Mouse (Mus musculus) limb, embryonic 13.5 days (tissue): ENCODE results near the gene Ctla4. TPM values are rescaled to one million over a fixed set of nuclear protein-coding genes. Genes with fewer than 3 reads are reported as not detected.
A peak's percentile ranks its signal among the peaks of the same experiment; 100 is the strongest.

Source experiments
- ATAC-seq: fragments of 200-750 bp; cut with Nextera tagmentation; 2 replicates; pipeline ENCODE4 v1.8.0; 2017; ENCODE audit warnings: low read depth, moderate number of reproducible peaks, moderate TSS enrichment; ENCODE audit not compliant: low FRiP score
- H3K27ac ChIP-seq: fragments of 300-500 bp; sonication (generic); 2 replicates; pipeline ENCODE4 v1.5.1; 2015; ENCODE audit warnings: inconsistent platforms, mild to moderate bottlenecking, moderate library complexity
- H3K27me3 ChIP-seq: fragments of 300-500 bp; sonication (generic); 2 replicates; pipeline ENCODE4 v1.6.1; 2015; ENCODE audit warnings: mild to moderate bottlenecking, inconsistent platforms
- H3K36me3 ChIP-seq: fragments of 300-500 bp; sonication (generic); 2 replicates; pipeline ENCODE4 v1.6.1; 2015; ENCODE audit warnings: inconsistent platforms, mild to moderate bottlenecking, moderate library complexity
- H3K4me1 ChIP-seq: fragments of 300-500 bp; sonication (generic); 2 replicates; pipeline ENCODE4 v1.6.1; 2015; ENCODE audit warnings: inconsistent platforms
- H3K4me2 ChIP-seq: fragments of 300-500 bp; sonication (generic); replicated peaks from 2 replicates; pipeline ENCODE4 v1.6.1; 2015; ENCODE audit warnings: inconsistent platforms, mild to moderate bottlenecking, moderate library complexity
- H3K4me3 ChIP-seq: fragments of 300-500 bp; sonication (generic); 2 replicates; pipeline ENCODE4 v1.5.1; 2015; ENCODE audit warnings: moderate library complexity, mild to moderate bottlenecking, inconsistent platforms
- H3K9ac ChIP-seq: fragments of 300-500 bp; sonication (generic); 2 replicates; pipeline ENCODE4 v1.6.1; 2015; ENCODE audit warnings: mild to moderate bottlenecking, inconsistent platforms
- H3K9me3 ChIP-seq: fragments of 300-500 bp; sonication (generic); 2 replicates; pipeline ENCODE4 v1.6.1; 2016; ENCODE audit warnings: inconsistent platforms
- WGBS: fragments of 180-500 bp; shearing (Covaris S2); methylation state at CpG from one replicate; pipeline ENCODE4 v1.1.7; 2015; 5-methylcytosine and 5-hydroxymethylcytosine counted together
- polyA plus RNA-seq: library from polyadenylated mRNA; unstranded; fragments of >200 nt; fragmentation: Nextera tagmentation; extraction: Ambion mirVana; gene quantifications from 2 replicates; pipeline ENCODE4 v1.2.1, GENCODE M21; 2015

The Ctla4 gene
- polyA plus RNA-seq, 1 experiment from 2014 or later = 0.09 TPM

DNA sequence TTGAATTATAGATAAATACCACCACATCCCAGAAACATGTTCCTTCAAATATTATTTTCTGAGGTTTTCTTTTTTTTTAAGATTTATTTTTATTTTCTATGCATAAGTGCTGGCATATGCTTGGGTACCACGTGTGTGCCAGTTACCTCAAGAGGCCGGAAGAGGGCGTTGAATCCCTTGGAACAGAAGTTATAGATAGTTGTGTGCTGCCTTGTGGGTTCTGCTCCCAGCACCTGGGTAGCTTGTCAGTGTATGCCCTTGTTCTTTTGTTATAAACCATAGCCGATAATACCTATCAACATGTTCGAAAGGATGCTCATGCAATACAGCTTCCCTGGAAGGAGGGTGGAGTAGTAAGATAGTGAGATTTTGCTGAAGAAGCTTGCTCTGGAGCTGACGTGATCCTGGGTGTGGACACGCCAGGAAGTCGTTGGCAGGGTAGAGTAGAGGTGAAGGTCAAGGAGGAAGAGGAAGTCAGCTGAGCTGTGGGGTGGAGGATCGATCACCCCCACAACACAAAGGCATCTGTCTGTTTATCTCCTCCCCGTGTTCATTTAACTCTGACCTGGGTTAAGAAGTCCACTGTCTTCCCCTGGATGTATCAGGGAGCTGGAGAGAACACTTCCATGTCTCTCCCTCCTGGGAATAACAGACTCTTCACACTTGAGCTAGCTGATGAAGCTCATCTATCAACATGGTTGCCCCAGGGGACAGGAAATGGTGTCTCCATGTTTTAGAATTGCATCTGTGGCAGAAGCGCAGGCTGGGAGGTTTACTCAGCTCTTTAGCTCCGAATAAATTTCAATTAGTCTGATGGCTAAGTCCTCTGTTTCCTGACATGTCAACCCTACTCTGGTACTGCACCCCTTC lies 29.2 kb upstream of the Ctla4 start:
- Histone ChIP-seq H3K4me1 (peaks cover 10% of the 10 kb centered on the region), H3K4me2 (no peak overlapping the region), H3K36me3 (no peaks in the 10 kb centered on the region), H3K4me3 (no peak overlapping the region), H3K9ac (no peak overlapping the region), H3K27me3 (no peaks in the 10 kb centered on the region), H3K9me3 (no peaks in the 10 kb centered on the region), H3K27ac (no peak overlapping the region)
- WGBS = 84% methylated on average over 12 of the region's 12 CpGs
- no peak for ATAC-seq

- Histone ChIP-seq H3K4me1 (peaks cover 22% of the 10 kb centered on the region), H3K9me3 (no peaks in the 10 kb centered on the region)
- no peak for ATAC-seq
Measured at GRCm38 (mm10) chr1:60859159-60859558, 27.6 kb upstream of the Ctla4 start.

GRCm38 (mm10) chr1:60859842-60860241 lies 27.0 kb upstream of the Ctla4 start:
- no peak overlapping the region for H3K9ac ChIP-seq
- WGBS = 82% methylated on average over 3 of the region's 3 CpGs
- no peak for ATAC-seq
- no peak overlapping the region for H3K27ac ChIP-seq
- H3K9me3 ChIP-seq = no peaks in the 10 kb centered on the region
- no peaks in the 10 kb centered on the region for H3K36me3 ChIP-seq
- peaks cover 22% of the 10 kb centered on the region for H3K4me1 ChIP-seq
- no peak overlapping the region for H3K4me3 ChIP-seq
- no peak overlapping the region for H3K4me2 ChIP-seq
- H3K27me3 ChIP-seq = no peaks in the 10 kb centered on the region

More at GRCm38 (mm10) chr1:60859159-60859558, 27.6 kb upstream of the Ctla4 start:
- no peak overlapping the region for H3K9ac ChIP-seq
- WGBS = 67% methylated on average over 3 of the region's 3 CpGs
- no peak overlapping the region for H3K4me2 ChIP-seq
- H3K27ac ChIP-seq = no peak overlapping the region
- H3K36me3 ChIP-seq = no peaks in the 10 kb centered on the region
- no peak overlapping the region for H3K4me3 ChIP-seq
- no peaks in the 10 kb centered on the region for H3K27me3 ChIP-seq

DNA sequence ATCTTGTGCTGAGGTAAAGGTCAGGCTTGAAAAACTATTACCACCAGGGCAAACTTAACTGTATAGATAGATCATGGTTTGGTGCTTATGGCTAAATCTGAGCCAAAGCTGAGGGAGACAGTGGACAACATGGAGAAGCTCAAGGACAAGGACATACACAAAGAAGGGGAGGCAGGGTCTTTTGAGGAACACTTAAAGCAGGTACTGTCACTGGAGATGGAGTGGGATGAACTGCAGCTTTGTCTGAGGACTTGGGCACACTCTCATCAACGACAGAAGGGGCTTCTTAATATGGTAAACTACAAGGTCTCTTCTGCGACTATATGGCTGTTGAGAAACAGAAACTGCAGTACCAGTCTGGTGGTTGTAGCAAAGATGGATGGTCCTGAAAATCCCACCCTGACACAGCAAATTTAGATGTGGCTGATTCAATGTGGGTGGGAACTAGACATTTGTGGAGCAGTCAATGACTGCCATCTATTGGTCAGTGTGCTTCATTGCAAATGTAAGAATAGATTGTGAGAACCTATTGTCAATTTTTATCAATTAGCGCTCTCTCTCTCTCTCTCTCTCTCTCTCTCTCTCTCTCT lies 26.3 kb upstream of the Ctla4 start:
- ATAC-seq = no peak
- no peaks in the 10 kb centered on the region for H3K36me3 ChIP-seq
- H3K4me1 ChIP-seq = peaks cover 22% of the 10 kb centered on the region
- 19% methylated on average over 3 of the region's 3 CpGs for WGBS
- H3K4me3 ChIP-seq = no peak overlapping the region
- H3K27me3 ChIP-seq = no peaks in the 10 kb centered on the region
- H3K9me3 ChIP-seq = no peaks in the 10 kb centered on the region
- H3K9ac ChIP-seq = no peak overlapping the region
- H3K27ac ChIP-seq = no peak overlapping the region
- 0 out of 2 replicates have a peak overlapping the region, but pooled peaks have one; percentile 22 for H3K4me2 ChIP-seq

DNA sequence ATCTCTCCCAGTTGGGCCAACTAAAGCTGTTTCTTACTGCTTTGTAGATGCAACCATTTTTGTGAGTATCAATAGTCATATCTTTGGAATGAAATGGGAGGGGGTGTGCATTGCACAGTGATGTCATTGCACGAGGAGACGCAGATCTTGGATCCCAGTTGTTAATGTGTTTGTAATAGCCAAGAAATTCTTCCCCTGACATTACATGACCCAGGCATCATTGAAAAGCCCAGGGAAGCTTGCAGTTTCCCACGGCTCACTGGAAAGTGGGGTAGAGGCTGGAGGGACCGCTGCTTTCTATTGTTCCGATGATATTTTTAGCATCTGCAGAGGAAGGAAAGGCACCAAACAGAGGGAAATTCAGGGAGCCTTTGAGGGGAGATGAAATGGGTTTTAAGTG lies 25.8 kb upstream of the Ctla4 start:
- Histone ChIP-seq H3K36me3 (no peaks in the 10 kb centered on the region), H3K27me3 (no peaks in the 10 kb centered on the region), H3K9ac (no peak overlapping the region), H3K27ac (no peak overlapping the region), H3K4me3 (no peak overlapping the region), H3K4me1 (peaks cover 22% of the 10 kb centered on the region), H3K9me3 (no peaks in the 10 kb centered on the region), H3K4me2 (0 out of 2 replicates have a peak overlapping the region, but pooled peaks have one; percentile 22)
- ATAC-seq = no peak
- WGBS = 66% methylated on average over 5 of the region's 5 CpGs

DNA sequence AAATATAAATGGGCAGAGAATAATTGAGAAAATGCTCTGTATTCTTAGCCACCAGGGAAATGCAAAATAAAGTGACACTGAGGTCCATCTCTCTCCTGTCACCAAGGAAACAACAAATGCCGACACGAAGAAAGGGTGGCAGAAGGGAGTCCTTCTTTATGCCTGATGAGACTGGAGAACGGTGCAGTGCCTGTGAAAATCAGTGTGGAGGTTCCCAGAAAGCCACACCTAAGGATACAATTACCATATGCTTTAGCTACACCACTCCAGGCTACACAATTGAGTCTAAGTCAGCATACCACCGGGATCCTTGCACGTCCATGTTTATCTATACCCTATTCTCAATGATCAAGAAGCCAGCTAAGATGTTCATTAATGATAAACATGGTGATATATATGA lies 25.4 kb upstream of the Ctla4 start:
- Histone ChIP-seq H3K9me3 (no peaks in the 10 kb centered on the region), H3K9ac (no peak overlapping the region), H3K4me1 (peaks cover 22% of the 10 kb centered on the region), H3K27me3 (no peaks in the 10 kb centered on the region), H3K4me3 (no peak overlapping the region), H3K4me2 (no peak overlapping the region), H3K27ac (no peak overlapping the region), H3K36me3 (no peaks in the 10 kb centered on the region)
- WGBS = 77% methylated on average over 5 of the region's 5 CpGs
- no peak for ATAC-seq

DNA sequence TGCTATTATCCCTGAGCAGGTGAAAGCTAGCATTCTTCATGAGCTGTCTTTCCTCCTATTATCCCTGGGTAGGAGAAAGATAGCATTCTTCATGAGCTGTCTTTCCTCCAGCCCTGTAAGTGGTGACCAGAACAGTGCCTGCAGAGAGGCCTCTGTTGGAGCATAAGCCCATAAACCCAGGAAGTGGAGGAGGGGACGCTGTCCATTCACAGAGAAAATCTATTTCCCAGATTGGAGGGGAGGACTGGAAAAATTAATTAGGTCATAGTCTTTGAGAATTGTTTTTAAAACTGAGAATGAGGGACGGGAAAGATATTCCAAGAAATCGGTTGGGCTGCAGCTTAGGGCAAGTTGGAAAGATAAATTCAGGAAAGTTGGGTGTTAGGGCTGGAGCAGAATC lies 24.3 kb upstream of the Ctla4 start:
- no peak for ATAC-seq
- Histone ChIP-seq H3K4me2 (peak overlapping the region; percentile 39), H3K9ac (peak overlapping the region; percentile 40; the same call in 1 of the 2 replicates), H3K4me3 (no peak overlapping the region), H3K9me3 (no peaks in the 10 kb centered on the region), H3K4me1 (peaks cover 22% of the 10 kb centered on the region), H3K36me3 (no peaks in the 10 kb centered on the region), H3K27me3 (no peaks in the 10 kb centered on the region), H3K27ac (peak overlapping the region; percentile 49)
- WGBS = 50% methylated on average over 3 of the region's 3 CpGs

DNA sequence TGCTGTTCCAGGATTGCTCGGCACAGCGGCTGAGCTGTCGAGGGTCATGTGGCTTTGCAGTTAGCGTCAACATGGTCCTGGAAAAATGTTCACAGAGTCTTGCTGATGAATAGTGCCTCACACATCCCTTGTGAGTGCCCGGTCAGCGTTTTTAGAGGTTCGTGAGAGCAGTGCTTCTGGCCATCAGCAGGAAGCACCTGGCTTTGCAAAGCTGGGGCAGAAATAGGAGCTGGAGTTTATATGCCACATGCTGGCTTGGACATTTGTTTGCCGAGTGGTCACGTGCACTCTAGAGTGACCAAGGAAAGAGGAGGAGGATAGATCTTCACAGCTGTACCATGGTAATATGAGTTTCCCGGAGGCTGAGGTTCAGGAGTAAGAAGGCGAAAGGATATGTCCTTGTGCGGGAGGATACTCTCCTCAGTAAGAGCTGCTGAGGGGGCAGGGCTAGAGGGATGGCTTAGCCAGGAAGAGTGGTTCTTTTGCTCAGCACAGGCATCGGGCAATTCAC lies 23.8 kb upstream of the Ctla4 start:
- peak overlapping the region; percentile 61 for H3K27ac ChIP-seq
- peak; percentile 77 for ATAC-seq
- H3K9ac ChIP-seq = peak overlapping the region; percentile 40; the same call in 1 of the 2 replicates
- 24% methylated on average over 13 of the region's 13 CpGs for WGBS
- H3K9me3 ChIP-seq = no peaks in the 10 kb centered on the region
- no peak overlapping the region for H3K4me3 ChIP-seq
- no peaks in the 10 kb centered on the region for H3K27me3 ChIP-seq
- peaks cover 22% of the 10 kb centered on the region for H3K4me1 ChIP-seq
- H3K4me2 ChIP-seq = peak overlapping the region; percentile 39
- H3K36me3 ChIP-seq = no peaks in the 10 kb centered on the region

DNA sequence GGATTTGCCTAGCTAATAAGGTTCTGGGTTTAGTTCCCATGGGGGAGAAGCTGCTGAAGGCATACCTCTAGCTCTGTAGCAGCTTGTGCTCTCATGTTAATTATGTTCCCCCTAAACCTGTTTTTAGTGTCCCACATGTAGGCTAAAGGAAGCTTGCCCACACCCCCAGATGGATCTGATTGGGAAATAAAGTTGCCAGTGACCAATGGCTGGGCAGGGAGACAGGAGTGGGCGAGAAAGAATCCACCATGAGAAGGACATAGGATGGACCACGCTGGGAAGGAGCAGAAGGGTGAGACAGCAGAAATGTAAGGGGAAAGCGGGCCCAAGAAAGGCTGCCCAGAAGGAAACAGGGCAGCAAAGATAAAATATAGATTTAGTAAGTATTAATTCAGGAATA lies 23.1 kb upstream of the Ctla4 start:
- no peaks in the 10 kb centered on the region for H3K36me3 ChIP-seq
- H3K9me3 ChIP-seq = no peaks in the 10 kb centered on the region
- peaks cover 22% of the 10 kb centered on the region for H3K4me1 ChIP-seq
- no peaks in the 10 kb centered on the region for H3K27me3 ChIP-seq
- H3K4me2 ChIP-seq = no peak overlapping the region; the same call in 1 of the 2 replicates
- no peak for ATAC-seq
- peak overlapping the region; percentile 61; the same call in 1 of the 2 replicates for H3K27ac ChIP-seq
- H3K9ac ChIP-seq = no peak overlapping the region
- no peak overlapping the region for H3K4me3 ChIP-seq
- 61% methylated on average over 3 of the region's 3 CpGs for WGBS

DNA sequence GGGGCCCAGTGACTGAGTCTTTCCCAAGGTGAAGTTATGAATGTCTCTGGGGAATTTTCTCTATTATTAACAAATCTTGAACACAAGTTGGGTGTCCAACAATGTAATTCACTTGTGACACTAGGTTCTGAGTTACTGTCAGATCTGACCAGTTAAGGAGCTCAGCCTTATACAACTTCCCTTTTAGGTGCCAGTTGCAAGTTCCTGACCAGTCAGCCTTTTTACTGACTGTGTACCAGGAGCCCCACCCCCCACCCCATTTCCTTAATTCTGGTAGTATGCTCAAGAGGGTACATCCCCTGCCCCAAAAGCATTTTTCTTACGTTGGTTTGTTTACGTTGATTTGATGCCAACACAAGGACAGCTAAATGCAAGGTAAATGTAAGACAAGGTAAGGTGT lies 21.6 kb upstream of the Ctla4 start:
- no peak overlapping the region for H3K4me2 ChIP-seq
- no peaks in the 10 kb centered on the region for H3K27me3 ChIP-seq
- H3K9me3 ChIP-seq = peaks cover 4% of the 10 kb centered on the region; the same call in 1 of the 2 replicates
- H3K4me1 ChIP-seq = peaks cover 22% of the 10 kb centered on the region
- no peak overlapping the region for H3K9ac ChIP-seq
- 79% methylated on average over 2 of the region's 2 CpGs for WGBS
- no peak for ATAC-seq
- H3K27ac ChIP-seq = no peak overlapping the region
- H3K4me3 ChIP-seq = no peak overlapping the region
- no peaks in the 10 kb centered on the region for H3K36me3 ChIP-seq

GRCm38 (mm10) chr1:60866043-60866442 lies 20.8 kb upstream of the Ctla4 start:
- Histone ChIP-seq H3K9me3 (peaks cover 4% of the 10 kb centered on the region; the same call in 1 of the 2 replicates), H3K4me3 (no peak overlapping the region), H3K27me3 (no peaks in the 10 kb centered on the region), H3K36me3 (no peaks in the 10 kb centered on the region), H3K9ac (no peak overlapping the region), H3K27ac (no peak overlapping the region), H3K4me2 (no peak overlapping the region), H3K4me1 (peaks cover 22% of the 10 kb centered on the region)
- WGBS = 59% methylated on average over 5 of the region's 5 CpGs
- ATAC-seq = no peak
